Mouse (Mus musculus) macrophage (primary cell): ENCODE measurements at regions not wholly inside any gene's neighbourhood (a gene's known extent, or its start where the extent isn't known, plus 50 kb on each side); places are given as distances from the start of the nearest gene placed in this dataset.

Experiments used
- H3K27ac ChIP-seq: fragments of 350-480 bp; formaldehyde crosslinking; 2 replicates; pipeline ENCODE4 v1.9.0; 2021
- H3K36me3 ChIP-seq: fragments of 350-480 bp; formaldehyde crosslinking; 2 replicates; pipeline ENCODE4 v1.9.0; 2021; ENCODE audit errors: inconsistent target
- H3K4me3 ChIP-seq: fragments of 350-480 bp; formaldehyde crosslinking; 2 replicates; pipeline ENCODE4 v1.9.0; 2021; ENCODE audit errors: inconsistent target
- H3K79me2 ChIP-seq: fragments of 350-480 bp; formaldehyde crosslinking; 2 replicates; pipeline ENCODE4 v1.9.0; 2021; ENCODE audit errors: inconsistent target
- WGBS: methylation state at CpG from one replicate; pipeline ENCODE4 v1.1.7; 2026; ENCODE audit warnings: inconsistent platforms; ENCODE audit not compliant: missing documents; 5-methylcytosine and 5-hydroxymethylcytosine counted together

GRCm38 (mm10) chr16:24050856-24051640 lies 62.4 kb upstream of the Bcl6 start:
- H3K4me3 ChIP-seq, result no peak overlapping the region
- H3K27ac ChIP-seq, result no peak overlapping the region
- no peaks in the 10 kb centered on the region for H3K79me2 ChIP-seq
- 83% methylated on average over 10 of the region's 10 CpGs for WGBS
- no peaks in the 10 kb centered on the region for H3K36me3 ChIP-seq

GRCm38 (mm10) chr16:24043779-24044178 lies 55.1 kb upstream of the Bcl6 start:
- H3K36me3 ChIP-seq, result no peaks in the 10 kb centered on the region
- WGBS, result 94% methylated on average over 4 of the region's 4 CpGs
- H3K79me2 ChIP-seq, result no peaks in the 10 kb centered on the region
- no peak overlapping the region for H3K4me3 ChIP-seq
- H3K27ac ChIP-seq, result no peak overlapping the region

- H3K4me3 ChIP-seq, result no peak overlapping the region
- WGBS, result 86% methylated on average over 3 of the region's 3 CpGs
- H3K79me2 ChIP-seq, result no peaks in the 10 kb centered on the region
- H3K36me3 ChIP-seq, result no peaks in the 10 kb centered on the region
- H3K27ac ChIP-seq, result no peak overlapping the region
These were observed 54.3 kb upstream of the Bcl6 start for GRCm38 (mm10) chr16:24042977-24043376.

GRCm38 (mm10) chr16:24042216-24042615 lies 53.6 kb upstream of the Bcl6 start:
- Histone ChIP-seq H3K4me3 (no peak overlapping the region), H3K36me3 (no peaks in the 10 kb centered on the region), H3K27ac (no peak overlapping the region), H3K79me2 (no peaks in the 10 kb centered on the region)
- 97% methylated on average over 2 of the region's 2 CpGs for WGBS

- WGBS, result 55% methylated on average over 2 of the region's 2 CpGs
- no peaks in the 10 kb centered on the region for H3K36me3 ChIP-seq
- H3K27ac ChIP-seq, result no peak overlapping the region
- no peaks in the 10 kb centered on the region for H3K79me2 ChIP-seq
- no peak overlapping the region for H3K4me3 ChIP-seq
These were observed 52.8 kb upstream of the Bcl6 start for GRCm38 (mm10) chr16:24041403-24041802.

- Histone ChIP-seq H3K79me2 (no peaks in the 10 kb centered on the region), H3K36me3 (no peaks in the 10 kb centered on the region), H3K4me3 (no peak overlapping the region), H3K27ac (no peak overlapping the region)
- 91% methylated on average over 4 of the region's 4 CpGs for WGBS
These were observed 51.1 kb upstream of the Bcl6 start for GRCm38 (mm10) chr16:24039765-24040164.
